Mouse (Mus musculus) limb, embryonic 12.5 days (tissue): ENCODE data around the gene Rdh9. TPM values are rescaled to one million over a fixed set of nuclear protein-coding genes. Genes with fewer than 3 reads are reported as not detected.

Source experiments
- ATAC-seq: fragments of 200-750 bp; cut with Nextera tagmentation; 2 replicates; pipeline ENCODE4 v1.8.0; 2017; ENCODE audit warnings: low read depth, moderate TSS enrichment; ENCODE audit not compliant: insufficient number of reproducible peaks, insufficient read depth, low FRiP score, low TSS enrichment
- H3K27ac ChIP-seq: fragments of 300-500 bp; sonication (generic); 2 replicates; pipeline ENCODE4 v1.5.1; 2016; ENCODE audit warnings: mild to moderate bottlenecking, moderate library complexity
- H3K27me3 ChIP-seq: fragments of 300-500 bp; sonication (generic); 2 replicates; pipeline ENCODE4 v1.6.1; 2016; ENCODE audit warnings: mild to moderate bottlenecking, moderate library complexity
- H3K36me3 ChIP-seq: fragments of 300-500 bp; sonication (generic); 2 replicates; pipeline ENCODE4 v1.6.1; 2016; ENCODE audit warnings: mild to moderate bottlenecking, moderate library complexity
- H3K4me1 ChIP-seq: fragments of 300-500 bp; sonication (generic); replicated peaks from 2 replicates; pipeline ENCODE4 v1.6.1; 2016
- H3K4me2 ChIP-seq: fragments of 300-500 bp; sonication (generic); 2 replicates; pipeline ENCODE4 v1.6.1; 2016; ENCODE audit warnings: mild to moderate bottlenecking, moderate library complexity
- H3K4me3 ChIP-seq: fragments of 300-500 bp; sonication (generic); replicated peaks from 2 replicates; pipeline ENCODE4 v1.5.1; 2016; ENCODE audit warnings: mild to moderate bottlenecking
- H3K9ac ChIP-seq: fragments of 300-500 bp; sonication (generic); replicated peaks from 2 replicates; pipeline ENCODE4 v1.6.1; 2016; ENCODE audit warnings: mild to moderate bottlenecking, moderate library complexity
- H3K9me3 ChIP-seq: fragments of 300-500 bp; sonication (generic); 2 replicates; pipeline ENCODE4 v1.6.1; 2016; ENCODE audit warnings: mild to moderate bottlenecking, moderate library complexity
- WGBS: fragments of 180-500 bp; shearing (Covaris S2); methylation state at CpG from one replicate; pipeline ENCODE4 v1.1.7; 2016; 5-methylcytosine and 5-hydroxymethylcytosine counted together
- polyA plus RNA-seq: library from polyadenylated mRNA; unstranded; fragments of >200 nt; fragmentation: Nextera tagmentation; extraction: Ambion mirVana; gene quantifications from 2 replicates; pipeline ENCODE4 v1.2.1, GENCODE M21; 2016

The Rdh9 gene
- polyA plus RNA-seq, 1 experiment from 2014 or later, result not detected

DNA sequence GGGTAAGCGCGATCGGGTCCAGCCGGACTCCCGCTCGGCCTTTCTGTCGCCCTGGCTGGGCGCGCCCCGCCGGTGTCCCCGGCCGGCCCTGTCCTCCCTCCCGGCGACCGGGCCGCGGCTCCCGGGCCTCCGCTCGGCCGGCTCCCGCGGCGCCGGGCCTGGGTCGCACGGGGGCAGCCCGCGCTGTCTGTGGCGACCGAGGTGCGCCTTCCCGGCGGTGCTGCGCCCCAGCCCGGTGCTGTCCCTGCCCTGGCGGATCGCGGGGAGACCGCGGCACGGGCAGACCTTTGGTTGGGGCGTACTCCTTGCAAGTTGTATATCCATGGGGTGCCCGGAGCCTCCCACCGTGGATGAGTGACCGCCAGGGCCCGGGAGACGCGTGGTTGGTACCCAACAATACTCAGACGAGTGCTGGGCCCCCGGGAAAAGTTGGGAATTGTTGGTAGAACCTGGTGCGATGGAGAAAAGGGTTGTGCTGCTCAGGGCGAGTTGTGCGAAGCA is 36.5 kb upstream of the Rdh9 start:
- Histone ChIP-seq H3K4me2 (peak overlapping the region; percentile 82), H3K9ac (peak overlapping the region; percentile 99), H3K27me3 (no peaks in the 10 kb centered on the region), H3K4me1 (peaks cover 13% of the 10 kb centered on the region), H3K4me3 (peak overlapping the region; percentile 99), H3K27ac (peak overlapping the region; percentile 91), H3K36me3 (peaks cover 35% of the 10 kb centered on the region), H3K9me3 (peaks cover 3% of the 10 kb centered on the region; the same call in 1 of the 2 replicates)
- ATAC-seq, result peak; percentile 24; the same call in 1 of the 2 replicates
- WGBS, result under 1% methylated on average over 45 of the region's 55 CpGs

DNA sequence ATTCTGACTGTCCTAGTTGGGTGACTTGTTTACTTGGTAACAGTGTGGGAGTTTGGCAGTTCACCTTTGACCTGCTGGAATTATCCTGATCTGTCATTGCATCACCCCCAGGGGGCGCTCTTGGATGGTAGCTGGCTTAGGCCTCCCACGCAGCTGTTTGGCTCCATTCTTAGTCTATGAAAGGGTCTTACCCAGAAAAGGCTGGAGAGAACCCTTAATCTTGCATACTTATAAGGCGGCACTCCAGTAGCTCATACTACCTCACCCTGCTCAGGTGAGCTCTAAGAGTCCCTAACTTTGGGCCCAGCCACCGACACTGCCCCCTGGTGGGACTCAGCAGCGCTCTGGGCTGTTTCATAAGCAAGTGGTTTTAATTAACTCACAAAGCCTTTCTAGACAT is 31.5 kb upstream of the Rdh9 start:
- no peak overlapping the region for H3K9ac ChIP-seq
- no peak overlapping the region for H3K27ac ChIP-seq
- peaks cover 75% of the 10 kb centered on the region for H3K36me3 ChIP-seq

DNA sequence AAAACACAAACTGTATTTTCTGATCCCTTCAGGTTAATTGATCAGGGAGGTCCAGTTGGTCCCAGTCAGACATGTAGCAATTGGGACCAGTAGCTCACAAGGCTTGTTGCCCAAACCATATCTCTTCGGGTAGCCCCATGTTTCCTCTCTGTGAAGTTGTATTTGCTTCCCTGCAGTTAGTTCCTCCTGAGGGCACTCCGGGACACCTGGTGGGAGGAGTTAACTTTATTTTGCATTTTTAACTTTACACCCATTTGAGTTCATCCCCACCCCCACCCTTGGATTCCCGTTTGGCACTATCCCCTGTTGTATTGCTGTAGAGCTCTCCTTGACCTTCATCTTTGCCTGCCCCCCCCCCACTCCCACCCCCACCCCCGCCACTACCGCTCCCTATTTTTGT is 30.3 kb upstream of the Rdh9 start:
- peaks cover 79% of the 10 kb centered on the region for H3K36me3 ChIP-seq
- peaks cover 3% of the 10 kb centered on the region; the same call in 1 of the 2 replicates for H3K27me3 ChIP-seq
- H3K9me3 ChIP-seq, result no peaks in the 10 kb centered on the region
- no peak overlapping the region for H3K27ac ChIP-seq
- no peak overlapping the region for H3K9ac ChIP-seq
- no peak overlapping the region for H3K4me2 ChIP-seq
- ATAC-seq, result no peak
- H3K4me1 ChIP-seq, result peaks cover 12% of the 10 kb centered on the region
- H3K4me3 ChIP-seq, result no peak overlapping the region
- 77% methylated on average over 5 of the region's 5 CpGs for WGBS

More for the DNA sequence above, 31.5 kb upstream of the Rdh9 start:
- H3K9me3 ChIP-seq, result no peaks in the 10 kb centered on the region
- no peak overlapping the region for H3K4me3 ChIP-seq
- no peaks in the 10 kb centered on the region; the same call in 1 of the 2 replicates for H3K27me3 ChIP-seq
- WGBS, result 59% methylated on average over 5 of the region's 5 CpGs
- no peak overlapping the region for H3K4me2 ChIP-seq
- no peak for ATAC-seq
- peaks cover 21% of the 10 kb centered on the region for H3K4me1 ChIP-seq

DNA sequence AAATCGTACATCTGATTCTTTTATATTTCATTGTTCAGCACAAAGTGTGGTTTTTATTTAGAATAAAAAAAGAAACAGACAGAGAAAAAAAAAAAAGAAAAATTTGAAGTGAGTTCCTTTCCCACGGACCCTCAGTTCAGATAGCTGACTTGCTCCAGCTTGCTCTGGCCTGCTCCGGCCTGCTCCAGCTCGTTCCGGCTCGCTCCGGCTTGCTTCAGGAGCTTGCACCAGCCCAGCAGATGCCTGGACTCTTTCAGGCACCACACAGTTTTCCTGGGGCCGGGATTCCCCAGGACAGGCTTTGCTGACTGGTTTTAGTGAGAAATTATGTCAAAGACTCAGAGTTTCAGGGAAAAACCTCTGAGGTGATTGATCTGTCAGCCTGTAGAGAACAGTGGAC is 28.9 kb upstream of the Rdh9 start:
- H3K36me3 ChIP-seq, result peaks cover 68% of the 10 kb centered on the region
- peaks cover 3% of the 10 kb centered on the region; the same call in 1 of the 2 replicates for H3K27me3 ChIP-seq
- WGBS, result 94% methylated on average over 8 of the region's 8 CpGs
- H3K4me3 ChIP-seq, result no peak overlapping the region
- H3K27ac ChIP-seq, result no peak overlapping the region
- no peak overlapping the region for H3K4me2 ChIP-seq
- no peak for ATAC-seq
- peaks cover 10% of the 10 kb centered on the region for H3K4me1 ChIP-seq
- H3K9me3 ChIP-seq, result no peaks in the 10 kb centered on the region
- no peak overlapping the region for H3K9ac ChIP-seq

DNA sequence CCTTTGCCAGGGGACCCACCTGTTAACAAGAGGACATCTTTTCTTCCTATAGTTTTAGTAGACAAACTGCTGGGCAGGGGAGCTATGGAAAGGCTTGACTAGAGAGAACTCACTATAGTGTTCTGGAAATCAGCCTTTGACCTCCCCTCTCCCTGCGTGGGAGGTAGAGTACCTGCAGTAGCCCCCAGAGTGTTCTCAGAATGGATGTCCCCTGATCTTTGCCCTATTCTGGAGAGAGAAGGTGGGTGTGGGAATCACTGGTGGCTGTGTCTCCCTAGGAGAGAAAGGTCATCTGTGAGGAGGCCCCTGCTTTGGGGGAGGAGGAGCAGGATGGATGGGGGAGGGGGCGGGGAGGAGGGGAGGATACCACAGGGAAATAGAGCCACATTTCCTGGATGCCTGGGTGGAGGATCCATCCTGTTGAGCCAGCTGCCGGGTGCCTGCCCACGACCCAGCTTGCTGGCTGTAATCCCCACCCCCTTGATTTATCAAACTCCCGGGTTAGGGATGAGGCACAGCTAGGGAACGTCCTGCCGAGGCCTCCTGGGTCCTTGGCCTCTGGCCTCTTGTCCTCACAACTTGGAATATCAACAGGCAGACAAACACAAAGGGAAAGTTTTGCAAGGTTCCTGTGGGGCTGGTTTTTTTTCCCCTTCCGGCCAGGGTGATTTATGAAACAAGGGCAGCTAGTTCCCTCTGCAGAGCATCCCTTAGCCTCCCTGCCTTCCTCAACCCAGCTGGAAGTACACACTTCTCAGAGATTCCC is 27.2 kb upstream of the Rdh9 start:
- H3K9me3 ChIP-seq, result no peaks in the 10 kb centered on the region
- peaks cover 3% of the 10 kb centered on the region; the same call in 1 of the 2 replicates for H3K27me3 ChIP-seq
- WGBS, result 13% methylated on average over 8 of the region's 8 CpGs
- H3K27ac ChIP-seq, result no peak overlapping the region
- peak overlapping the region; percentile 46; the same call in 1 of the 2 replicates for H3K4me2 ChIP-seq
- H3K9ac ChIP-seq, result no peak overlapping the region
- peaks cover 50% of the 10 kb centered on the region for H3K36me3 ChIP-seq
- no peak for ATAC-seq
- H3K4me3 ChIP-seq, result no peak overlapping the region
- peaks cover 10% of the 10 kb centered on the region for H3K4me1 ChIP-seq

DNA sequence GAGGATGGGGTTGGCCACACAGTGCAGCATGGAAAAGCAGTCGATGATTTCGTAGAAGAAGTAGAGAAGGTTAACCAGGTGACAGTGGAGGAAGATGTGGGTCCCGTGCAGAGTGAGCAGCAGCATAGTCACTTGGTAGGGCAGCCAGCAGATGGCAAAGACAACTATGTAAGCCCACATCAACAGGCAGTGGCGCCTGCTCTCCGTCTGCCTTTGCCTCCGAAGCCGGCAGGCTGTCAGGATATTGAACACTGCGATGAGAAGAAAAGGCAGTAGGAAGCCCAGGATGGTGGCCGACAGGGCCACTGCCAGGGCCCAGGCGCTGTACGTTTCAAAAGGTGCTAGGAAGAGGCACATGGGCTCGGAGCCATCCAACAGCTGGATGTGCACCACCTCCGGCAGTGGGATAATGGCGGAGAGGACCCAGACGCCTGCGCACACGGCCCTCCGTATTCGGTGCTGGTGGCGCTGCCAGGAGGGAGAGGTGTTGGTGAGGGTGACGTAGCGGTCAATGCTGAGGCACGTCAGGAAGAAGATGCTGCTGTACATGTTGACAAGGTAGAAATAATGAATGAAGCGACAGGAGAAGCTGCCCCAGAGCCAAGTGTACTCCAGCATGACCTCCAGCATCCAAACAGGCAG is 25.9 kb upstream of the Rdh9 start:
- Histone ChIP-seq H3K4me2 (peak overlapping the region; percentile 46), H3K9me3 (no peaks in the 10 kb centered on the region), H3K27me3 (peaks cover 3% of the 10 kb centered on the region; the same call in 1 of the 2 replicates), H3K9ac (no peak overlapping the region), H3K4me1 (peaks cover 10% of the 10 kb centered on the region), H3K36me3 (peaks cover 38% of the 10 kb centered on the region), H3K27ac (no peak overlapping the region), H3K4me3 (0 out of 2 replicates have a peak overlapping the region, but pooled peaks have one; percentile 17)
- 47% methylated on average over 24 of the region's 24 CpGs for WGBS
- ATAC-seq, result no peak

DNA sequence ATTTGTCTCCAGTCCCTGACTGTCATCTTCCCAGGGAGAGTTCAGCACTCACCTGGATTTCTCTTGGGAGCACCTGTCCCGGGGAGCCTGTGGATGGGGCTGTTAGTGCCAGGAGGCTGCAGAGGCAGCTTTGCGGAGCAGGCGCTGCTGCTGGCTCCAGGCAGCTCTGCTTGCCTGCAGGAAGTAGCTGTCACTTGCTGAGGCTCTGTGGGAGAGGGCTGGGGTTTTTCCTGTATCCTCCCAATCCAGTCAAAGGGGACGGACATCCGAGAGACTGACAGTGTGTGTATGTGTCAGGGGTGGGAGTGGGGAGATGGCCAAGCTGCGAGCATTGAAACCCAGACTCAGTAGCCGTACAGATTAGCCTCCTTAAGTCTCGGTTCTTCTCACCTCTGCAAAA is 24.6 kb upstream of the Rdh9 start, which contains the start of gene Gpr182:
TSS of gene Gpr182 (minus strand) at position 185 of the 400 bp plus-strand sequence.
- ATAC-seq, result no peak
- H3K9ac ChIP-seq, result no peak within 1 kb of the TSS

DNA sequence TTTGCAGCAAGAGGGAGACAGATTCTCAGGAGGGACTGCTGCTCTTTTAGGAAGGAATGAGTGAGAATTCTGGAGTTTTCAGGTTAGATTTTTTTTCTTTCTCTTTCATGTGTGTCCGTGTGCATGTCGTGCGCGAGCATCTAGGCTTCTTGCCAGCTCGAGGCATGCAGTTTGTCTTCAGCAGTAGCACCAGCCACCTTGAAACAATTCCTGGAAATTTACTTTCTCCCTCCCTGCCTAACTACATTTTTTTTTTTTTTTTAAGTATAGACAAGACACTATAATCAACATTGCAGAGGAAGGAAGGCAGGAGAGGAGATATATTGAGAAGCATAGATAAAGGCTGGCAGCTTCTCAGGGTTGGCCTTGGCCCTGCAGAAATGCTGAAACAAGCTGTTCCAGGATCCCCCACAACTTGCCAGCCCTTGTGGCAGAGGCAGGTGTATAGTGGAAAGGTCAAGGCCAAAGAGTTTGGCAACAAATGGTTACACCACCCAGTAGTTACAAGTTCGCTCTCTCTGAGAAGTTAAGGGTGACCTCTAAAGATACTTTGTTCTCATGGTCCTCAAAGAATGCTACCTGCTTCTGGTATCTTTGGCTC is 21.5 kb upstream of the Rdh9 start:
- H3K4me1 ChIP-seq, result no peaks in the 10 kb centered on the region; the same call in 1 of the 2 replicates
- H3K27ac ChIP-seq, result no peak overlapping the region
- ATAC-seq, result no peak
- no peak overlapping the region for H3K9ac ChIP-seq
- no peak overlapping the region for H3K4me3 ChIP-seq
- H3K9me3 ChIP-seq, result no peaks in the 10 kb centered on the region
- 0 out of 2 replicates have a peak, but pooled peaks cover 3% of the 10 kb centered on the region for H3K27me3 ChIP-seq
- H3K36me3 ChIP-seq, result 0 out of 2 replicates have a peak, but pooled peaks cover 4% of the 10 kb centered on the region
- 80% methylated on average over 6 of the region's 6 CpGs for WGBS
- no peak overlapping the region for H3K4me2 ChIP-seq

More for the DNA sequence above, 24.6 kb upstream of the Rdh9 start, which contains the start of gene Gpr182:
- H3K4me1 ChIP-seq, result peaks cover 10% of the 10 kb centered on the region
- no peak within 1 kb of the TSS for H3K4me3 ChIP-seq
- H3K36me3 ChIP-seq, result peaks cover 25% of the 10 kb centered on the region
- H3K27me3 ChIP-seq, result peaks cover 3% of the 10 kb centered on the region; the same call in 1 of the 2 replicates
- H3K27ac ChIP-seq, result no peak within 1 kb of the TSS
- peak within 1 kb of the TSS; percentile 46; the same call in 1 of the 2 replicates for H3K4me2 ChIP-seq
- WGBS, result 48% methylated on average over 8 of the region's 8 CpGs
- H3K9me3 ChIP-seq, result no peaks in the 10 kb centered on the region

DNA sequence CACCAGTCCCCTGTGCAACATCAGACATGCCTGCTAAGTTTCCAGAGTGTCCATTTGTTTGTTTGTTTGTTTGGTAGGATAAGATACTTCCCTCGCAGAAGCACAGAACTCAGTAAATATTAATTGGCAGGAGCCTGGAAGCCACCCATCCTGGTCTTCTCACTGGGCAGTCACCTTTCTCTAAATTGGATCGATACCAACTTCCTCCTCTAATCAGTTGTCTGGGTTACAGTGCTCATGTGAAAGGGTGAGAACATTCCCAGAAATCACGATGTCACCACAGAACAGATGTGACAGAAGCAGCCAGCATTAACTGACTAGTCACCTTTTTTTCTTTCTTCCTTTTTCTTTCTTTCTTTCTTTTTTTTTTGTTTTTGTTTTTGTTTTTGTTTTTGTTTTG is 20.9 kb upstream of the Rdh9 start:
- Histone ChIP-seq H3K4me1 (no peaks in the 10 kb centered on the region; the same call in 1 of the 2 replicates), H3K27ac (no peak overlapping the region), H3K9ac (no peak overlapping the region), H3K4me2 (no peak overlapping the region), H3K36me3 (0 out of 2 replicates have a peak, but pooled peaks cover 2% of the 10 kb centered on the region), H3K9me3 (no peaks in the 10 kb centered on the region), H3K4me3 (no peak overlapping the region), H3K27me3 (0 out of 2 replicates have a peak, but pooled peaks cover under 1% of the 10 kb centered on the region)
- 74% methylated on average over 3 of the region's 3 CpGs for WGBS
- no peak for ATAC-seq

DNA sequence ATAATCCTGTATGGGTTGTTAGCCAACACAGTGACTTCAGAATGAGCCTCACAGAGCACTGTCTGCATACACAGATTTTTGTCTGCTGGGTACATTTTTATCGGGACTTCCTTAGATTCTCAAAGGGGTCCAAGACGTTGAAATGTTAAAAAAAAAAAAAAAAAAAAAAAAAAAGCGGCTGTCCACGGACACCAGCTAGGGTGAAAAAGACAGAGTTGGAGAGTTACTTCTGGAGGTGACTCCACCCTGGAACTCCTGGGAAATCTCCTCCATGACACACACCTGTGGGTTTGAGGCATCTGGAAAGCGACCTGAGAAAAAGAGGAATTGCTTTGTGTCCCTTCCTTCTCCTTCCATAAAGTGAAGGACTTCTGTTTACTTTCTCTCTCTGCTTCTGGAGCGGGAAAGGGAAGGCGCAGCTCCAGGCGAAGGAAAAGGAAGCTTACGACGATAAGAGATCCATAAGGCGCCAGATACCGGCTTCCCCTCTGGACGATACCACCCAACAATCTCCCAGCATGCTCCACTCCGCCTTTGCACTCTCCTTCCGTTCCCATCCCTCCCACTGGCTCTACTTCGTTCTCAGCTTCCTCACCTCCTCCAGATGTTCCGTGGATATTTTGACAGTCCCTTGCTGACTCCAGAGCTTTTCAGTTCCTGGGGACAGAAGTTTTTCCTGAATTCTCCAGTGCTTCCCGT is 20.3 kb upstream of the Rdh9 start:
- no peaks in the 10 kb centered on the region for H3K27me3 ChIP-seq
- ATAC-seq, result no peak
- WGBS, result 42% methylated on average over 17 of the region's 18 CpGs

More for the DNA sequence above, 20.3 kb upstream of the Rdh9 start:
- Histone ChIP-seq H3K4me3 (no peak overlapping the region), H3K4me2 (peak overlapping the region; percentile 33), H3K4me1 (no peaks in the 10 kb centered on the region; the same call in 1 of the 2 replicates), H3K9me3 (no peaks in the 10 kb centered on the region), H3K36me3 (no peaks in the 10 kb centered on the region), H3K27ac (no peak overlapping the region), H3K9ac (no peak overlapping the region)
